Mouse (Mus musculus): ENCODE results near the gene Olfr157. TPM values are rescaled to one million over a fixed set of nuclear protein-coding genes. Genes with fewer than 3 reads are reported as not detected.
A peak's percentile ranks its signal among the peaks of the same experiment; 100 is the strongest.
"Not testable (repeated sequence)": the region's sequence is repeated elsewhere in the genome, so short reads cannot be mapped to it uniquely, and the experiment has no call there.

Olfr157 gene
- polyA plus RNA-seq, 1 experiment from 2014 or later: 0.04 TPM

GRCm38 (mm10) chr4:43859886-43860285 is 19.9 kb upstream of the Olfr157 start:
- Histone ChIP-seq H3K36me3 (no peaks in the 10 kb centered on the region), H3K9me3 (replicated peaks) (no peaks in the 10 kb centered on the region), H3K4me2 (replicated peaks) (no peak overlapping the region), H3K9ac (no peak overlapping the region), H3K4me1 (no peaks in the 10 kb centered on the region), H3K27me3 (no peaks in the 10 kb centered on the region), H3K4me3 (replicated peaks) (no peak overlapping the region), H3K27ac (replicated peaks) (no peak overlapping the region)
- ATAC-seq (ENCODE audit: insufficient number of reproducible peaks, low FRiP score, low TSS enrichment, low read depth): no peak
- 79% methylated on average over 10 of the region's 10 CpGs for WGBS

DNA sequence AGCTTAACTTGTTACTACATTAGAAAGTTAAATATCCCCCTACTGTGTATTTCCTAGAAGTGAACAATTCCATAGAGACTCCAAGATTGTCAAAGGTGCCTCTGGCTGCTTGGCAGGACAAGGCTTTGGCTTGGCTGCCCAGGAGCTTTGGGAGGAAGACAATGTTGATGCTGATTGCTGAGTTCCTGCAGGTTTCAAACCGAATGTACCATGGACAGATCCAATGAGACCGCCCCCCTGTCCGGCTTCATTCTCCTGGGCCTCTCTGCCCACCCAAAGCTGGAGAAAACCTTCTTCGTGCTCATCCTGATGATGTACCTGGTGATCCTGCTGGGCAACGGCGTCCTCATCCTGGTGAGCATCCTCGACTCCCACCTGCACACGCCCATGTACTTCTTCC is 14.1 kb upstream of the Olfr157 start:
- H3K9ac ChIP-seq: no peak overlapping the region
- no peak overlapping the region for H3K27ac ChIP-seq (replicated peaks)
- no peak overlapping the region for H3K4me3 ChIP-seq (replicated peaks)
- H3K27me3 ChIP-seq: no peaks in the 10 kb centered on the region
- H3K36me3 ChIP-seq: no peaks in the 10 kb centered on the region
- H3K4me1 ChIP-seq: no peaks in the 10 kb centered on the region
- no peak for ATAC-seq (ENCODE audit: insufficient number of reproducible peaks, low FRiP score, low TSS enrichment, low read depth)
- H3K9me3 ChIP-seq (replicated peaks): no peaks in the 10 kb centered on the region
- WGBS: 69% methylated on average over 8 of the region's 8 CpGs
- no peak overlapping the region for H3K4me2 ChIP-seq (replicated peaks)

GRCm38 (mm10) chr4:43851265-43851664 is 11.3 kb upstream of the Olfr157 start, which contains the start of gene Olfr155:
TSS of gene Olfr155 (plus strand) at chr4:43851565.
- no peaks in the 10 kb centered on the region for H3K4me1 ChIP-seq
- no peaks in the 10 kb centered on the region for H3K27me3 ChIP-seq
- no peak for ATAC-seq (ENCODE audit: insufficient number of reproducible peaks, low FRiP score, low TSS enrichment, low read depth)
- no peak within 1 kb of the TSS for H3K9ac ChIP-seq
- no peak within 1 kb of the TSS for H3K4me2 ChIP-seq (replicated peaks)
- no peaks in the 10 kb centered on the region for H3K9me3 ChIP-seq (replicated peaks)
- H3K4me3 ChIP-seq (replicated peaks): no peak within 1 kb of the TSS
- no peaks in the 10 kb centered on the region for H3K36me3 ChIP-seq
- 86% methylated on average over 6 of the region's 6 CpGs for WGBS
- H3K27ac ChIP-seq (replicated peaks): no peak within 1 kb of the TSS

- no peak for ATAC-seq (ENCODE audit: insufficient number of reproducible peaks, low FRiP score, low TSS enrichment, low read depth)
- Histone ChIP-seq H3K4me3 (replicated peaks) (no peak overlapping the region), H3K27me3 (no peaks in the 10 kb centered on the region), H3K27ac (replicated peaks) (no peak overlapping the region), H3K4me1 (no peaks in the 10 kb centered on the region), H3K4me2 (replicated peaks) (no peak overlapping the region), H3K36me3 (no peaks in the 10 kb centered on the region), H3K9ac (no peak overlapping the region), H3K9me3 (replicated peaks) (no peaks in the 10 kb centered on the region)
- 60% methylated on average over 3 of the region's 3 CpGs for WGBS
Measured at GRCm38 (mm10) chr4:43838326-43838725, 1.7 kb downstream of the Olfr157 start.

GRCm38 (mm10) chr4:43834749-43835148 is 5.3 kb downstream of the Olfr157 start:
- Histone ChIP-seq H3K9me3 (replicated peaks) (no peaks in the 10 kb centered on the region), H3K4me3 (replicated peaks) (no peak overlapping the region), H3K4me1 (no peaks in the 10 kb centered on the region), H3K27ac (replicated peaks) (no peak overlapping the region), H3K27me3 (no peaks in the 10 kb centered on the region), H3K36me3 (no peaks in the 10 kb centered on the region), H3K4me2 (replicated peaks) (no peak overlapping the region), H3K9ac (no peak overlapping the region)
- WGBS: 61% methylated on average over 4 of the region's 4 CpGs
- ATAC-seq (ENCODE audit: insufficient number of reproducible peaks, low FRiP score, low TSS enrichment, low read depth): no peak

DNA sequence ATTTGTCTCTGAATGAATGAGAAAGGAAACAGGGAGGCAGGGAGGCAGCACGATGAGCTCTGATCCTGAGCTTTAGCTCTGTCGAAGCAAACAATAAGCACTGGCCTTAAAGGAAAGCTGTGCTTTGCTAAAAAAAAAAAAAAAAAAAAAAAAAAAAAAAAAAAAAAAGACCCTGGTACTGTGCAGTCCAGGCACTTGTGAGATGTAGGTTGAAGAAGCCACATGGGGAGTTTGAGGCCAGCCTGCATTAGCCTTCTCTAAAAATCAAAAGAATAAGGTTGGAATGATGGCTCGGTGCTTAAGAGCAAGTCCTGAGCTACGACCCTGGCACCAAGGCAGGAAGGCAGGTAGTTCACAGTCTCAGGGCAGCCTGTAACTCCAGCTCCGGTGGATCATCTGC is 6.2 kb downstream of the Olfr157 start:
- Histone ChIP-seq H3K9ac (no peak overlapping the region), H3K36me3 (no peaks in the 10 kb centered on the region), H3K4me2 (replicated peaks) (no peak overlapping the region), H3K4me3 (replicated peaks) (no peak overlapping the region), H3K4me1 (no peaks in the 10 kb centered on the region), H3K27ac (replicated peaks) (no peak overlapping the region), H3K27me3 (no peaks in the 10 kb centered on the region), H3K9me3 (replicated peaks) (no peaks in the 10 kb centered on the region)
- WGBS: 73% methylated on average over 5 of the region's 5 CpGs
- ATAC-seq (ENCODE audit: insufficient number of reproducible peaks, low FRiP score, low TSS enrichment, low read depth): no peak

DNA sequence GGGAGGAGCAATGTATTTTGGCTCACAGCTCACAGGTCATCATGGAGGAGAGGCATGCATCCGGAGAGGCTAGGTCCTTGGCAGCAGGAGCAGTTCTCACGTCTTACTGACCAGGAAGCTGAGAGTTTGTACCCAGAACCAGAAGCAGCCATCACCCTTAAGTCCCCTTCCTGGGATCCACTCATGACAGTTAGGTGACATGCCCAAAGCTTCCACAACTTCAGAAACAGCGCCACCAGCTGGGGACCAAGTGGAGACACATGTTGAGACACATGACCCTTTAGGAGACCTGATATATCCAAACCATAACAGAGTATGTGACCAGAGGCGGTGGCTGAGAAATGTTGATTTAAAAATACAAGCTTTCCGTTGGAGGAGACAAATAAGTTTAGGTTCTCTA is 8.0 kb downstream of the Olfr157 start:
- H3K4me3 ChIP-seq (replicated peaks): no peak overlapping the region
- no peak overlapping the region for H3K27ac ChIP-seq (replicated peaks)
- no peaks in the 10 kb centered on the region for H3K9me3 ChIP-seq (replicated peaks)
- no peaks in the 10 kb centered on the region for H3K4me1 ChIP-seq
- no peaks in the 10 kb centered on the region for H3K36me3 ChIP-seq
- WGBS: 69% methylated on average over 5 of the region's 5 CpGs
- no peak overlapping the region for H3K4me2 ChIP-seq (replicated peaks)
- ATAC-seq (ENCODE audit: insufficient number of reproducible peaks, low FRiP score, low TSS enrichment, low read depth): no peak
- no peak overlapping the region for H3K9ac ChIP-seq
- H3K27me3 ChIP-seq: no peaks in the 10 kb centered on the region

DNA sequence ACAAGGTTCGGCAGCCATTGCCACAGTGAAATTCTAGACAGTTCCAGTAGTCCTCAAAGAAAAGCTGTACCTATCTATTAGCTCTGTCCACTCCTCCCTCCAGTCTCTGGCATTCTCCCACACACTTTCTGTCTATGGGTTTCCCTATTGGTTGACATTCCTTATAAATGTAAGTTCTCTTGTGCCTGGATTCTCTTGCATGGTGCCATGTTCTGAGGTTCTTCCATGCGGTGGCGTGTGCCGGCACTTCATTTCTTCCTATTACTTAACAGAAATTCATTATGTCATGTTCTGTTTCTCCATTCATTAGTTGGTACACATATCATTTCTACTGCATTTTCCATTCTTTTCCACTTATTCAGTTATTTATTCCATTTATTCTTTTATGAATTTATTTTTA is 11.2 kb downstream of the Olfr157 start:
- Histone ChIP-seq H3K4me3 (replicated peaks) (no peak overlapping the region), H3K4me2 (replicated peaks) (no peak overlapping the region), H3K27ac (replicated peaks) (no peak overlapping the region), H3K27me3 (no peaks in the 10 kb centered on the region), H3K9me3 (replicated peaks) (no peaks in the 10 kb centered on the region), H3K9ac (no peak overlapping the region), H3K4me1 (peaks cover 6% of the 10 kb centered on the region; the same call in 1 of the 2 replicates), H3K36me3 (no peaks in the 10 kb centered on the region)
- 85% methylated on average over 4 of the region's 4 CpGs for WGBS
- no peak for ATAC-seq (ENCODE audit: insufficient number of reproducible peaks, low FRiP score, low TSS enrichment, low read depth)

DNA sequence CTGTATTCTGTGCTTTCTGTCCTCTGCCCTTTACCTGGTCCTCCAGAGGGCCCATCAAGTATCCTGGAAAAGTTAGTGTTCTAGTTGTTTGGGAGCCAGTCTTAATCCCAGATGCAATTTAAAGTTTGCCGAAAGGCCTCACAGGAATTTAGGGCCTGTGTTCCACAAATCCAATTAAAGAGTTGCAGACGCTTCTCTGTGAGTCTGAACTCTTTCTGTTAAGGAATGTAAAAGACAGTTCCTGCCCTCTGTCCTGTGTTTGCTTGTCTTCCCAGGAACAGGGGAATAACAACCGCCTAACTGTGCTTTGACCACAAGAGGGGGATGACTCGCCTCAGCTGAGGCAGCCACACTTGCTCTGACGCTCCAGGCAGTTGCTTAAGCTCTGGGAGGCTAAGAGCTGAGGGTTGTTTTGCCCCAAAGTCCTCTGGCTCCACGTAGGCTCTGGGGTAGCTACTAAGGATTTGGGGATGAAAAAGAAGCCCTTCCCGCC is 16.1 kb downstream of the Olfr157 start, which contains the start of gene Olfr156:
Olfr156 (minus strand) TSS at position 51 of the 493 bp plus-strand sequence.
- WGBS: 3% methylated on average over 7 of the region's 7 CpGs

DNA sequence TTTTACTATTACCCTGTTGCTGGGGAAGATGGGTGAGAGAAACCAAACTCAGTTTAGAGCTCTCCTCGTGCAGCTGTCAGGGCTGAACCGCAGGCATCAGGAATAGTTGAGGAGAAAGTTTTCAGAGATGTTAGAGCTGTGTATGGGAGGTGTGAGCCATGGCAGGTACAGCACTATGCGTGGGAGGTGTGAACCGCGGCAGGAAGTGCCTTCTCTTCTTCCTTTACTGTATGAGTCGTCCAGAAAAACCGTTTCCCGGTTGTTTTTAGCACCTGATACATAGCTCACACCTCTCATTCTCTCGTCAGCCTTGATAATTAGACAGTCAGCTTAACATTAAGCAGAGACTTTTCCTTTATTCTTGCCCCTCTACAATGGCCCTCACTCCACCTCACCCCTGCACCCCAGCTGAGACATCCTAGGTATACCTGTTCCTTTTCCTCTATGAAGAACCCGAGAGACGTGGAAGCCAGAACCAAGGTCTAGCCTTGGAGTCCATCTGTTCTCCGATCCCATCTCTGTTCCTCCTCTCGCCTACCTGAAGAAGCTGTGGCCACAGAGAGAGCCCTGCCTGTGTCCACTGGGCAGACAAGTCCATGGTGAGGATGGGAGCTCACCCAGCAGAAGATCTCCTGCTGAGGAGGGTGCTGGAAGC is 17.0 kb downstream of the Olfr157 start:
- Histone ChIP-seq H3K36me3 (no peaks in the 10 kb centered on the region), H3K9ac (no peak overlapping the region), H3K4me1 (peaks cover 9% of the 10 kb centered on the region; the same call in 1 of the 2 replicates), H3K4me3 (replicated peaks) (no peak overlapping the region), H3K27me3 (no peaks in the 10 kb centered on the region), H3K27ac (replicated peaks) (no peak overlapping the region), H3K9me3 (replicated peaks) (no peaks in the 10 kb centered on the region), H3K4me2 (replicated peaks) (no peak overlapping the region)
- WGBS: 78% methylated on average over 13 of the region's 13 CpGs
- no peak for ATAC-seq (ENCODE audit: insufficient number of reproducible peaks, low FRiP score, low TSS enrichment, low read depth)

More for the DNA sequence above, 16.1 kb downstream of the Olfr157 start, which contains the start of gene Olfr156:
- Histone ChIP-seq H3K4me3 (replicated peaks) (no peak within 1 kb of the TSS), H3K9ac (no peak within 1 kb of the TSS), H3K4me2 (replicated peaks) (no peak within 1 kb of the TSS), H3K4me1 (peaks cover 9% of the 10 kb centered on the region; the same call in 1 of the 2 replicates), H3K27me3 (no peaks in the 10 kb centered on the region), H3K36me3 (no peaks in the 10 kb centered on the region), H3K27ac (replicated peaks) (0 out of 2 replicates have a peak within 1 kb of the TSS, but pooled peaks have one; percentile 3), H3K9me3 (replicated peaks) (no peaks in the 10 kb centered on the region)
- no peak for ATAC-seq (ENCODE audit: insufficient number of reproducible peaks, low FRiP score, low TSS enrichment, low read depth)

DNA sequence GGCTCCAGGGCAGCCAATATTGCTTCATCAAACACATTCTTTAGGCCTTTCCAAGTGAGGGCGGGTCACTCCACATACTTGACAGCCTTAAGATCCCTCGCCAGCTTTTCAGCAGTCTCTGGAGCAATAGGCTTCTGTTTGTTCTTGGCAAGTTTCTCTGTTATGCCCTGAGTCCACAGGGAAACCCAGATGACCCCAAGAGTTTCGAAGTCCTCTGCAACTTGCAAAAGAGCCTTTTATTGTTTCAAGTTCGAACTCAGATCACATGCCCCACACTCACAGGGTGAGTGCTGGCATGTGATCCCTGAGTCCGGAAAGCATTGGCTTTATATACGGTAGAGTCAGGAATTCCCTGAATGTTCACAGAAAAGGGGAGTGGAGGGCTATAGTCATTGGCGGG is 41.1 kb downstream of the Olfr157 start:
- no peak for ATAC-seq (ENCODE audit: insufficient number of reproducible peaks, low FRiP score, low TSS enrichment, low read depth)
- Histone ChIP-seq H3K4me3 (replicated peaks) (no peak overlapping the region), H3K4me2 (replicated peaks) (no peak overlapping the region), H3K9ac (no peak overlapping the region), H3K27me3 (no peaks in the 10 kb centered on the region), H3K36me3 (no peaks in the 10 kb centered on the region), H3K27ac (replicated peaks) (no peak overlapping the region), H3K4me1 (no peaks in the 10 kb centered on the region), H3K9me3 (replicated peaks) (no peaks in the 10 kb centered on the region)
- 70% methylated on average over 7 of the region's 7 CpGs for WGBS

- ATAC-seq (ENCODE audit: insufficient number of reproducible peaks, low FRiP score, low TSS enrichment, low read depth); H3K27ac ChIP-seq (replicated peaks); H3K9ac ChIP-seq; H3K9me3 ChIP-seq (replicated peaks); H3K27me3 ChIP-seq; H3K4me2 ChIP-seq (replicated peaks); H3K36me3 ChIP-seq; H3K4me1 ChIP-seq; H3K4me3 ChIP-seq (replicated peaks): not testable (repeated sequence)
- WGBS: 85% methylated on average over 5 of the region's 5 CpGs
Measured at GRCm38 (mm10) chr4:43795844-43796243, 44.2 kb downstream of the Olfr157 start.
